Comparison of ENCODE assay signal across 18 mouse cellular contexts in genomic region chr17:86465865-86466264, GRCm38 (mm10). TPM values are rescaled to one million over a fixed set of nuclear protein-coding genes. Genes with fewer than 3 reads are reported as not detected.
DNase-seq lines count a peak whose midpoint lies in the region; ATAC-seq and TF ChIP-seq lines count a peak whose summit lies in the region.
"Had no signal": no experiment of that assay in that cellular context is flagged by ENCODE, and none has a peak within 500 bp of the region (broad histone marks: within the 10 kb centered on the region; RNA-seq: fewer than 3 reads in every experiment).

No protein-coding gene starts in this region.

- WGBS in forebrain, embryonic 11.5 days, result 19% methylated on average over 13 of the region's 13 CpGs

- H3K4me3 ChIP-seq in forebrain, embryonic 11.5 days (ENCODE audit: low read depth, low read length), result no peak overlapping the region
- H3K4me3 ChIP-seq in gastrocnemius, adult 2 months, result no peak overlapping the region
- H3K4me3 ChIP-seq: embryonic facial prominence, embryonic 15.5 days; lung, embryonic 15.5 days had no signal

- no peak overlapping the region for H3K9ac ChIP-seq in forebrain, embryonic 11.5 days (ENCODE audit: low read length)
- H3K9ac ChIP-seq: embryonic facial prominence, embryonic 15.5 days; hindbrain, embryonic 14.5 days; lung, embryonic 15.5 days had no signal

- peaks cover 28% of the 10 kb centered on the region for H3K27me3 ChIP-seq in forebrain, embryonic 11.5 days (ENCODE audit: control insufficient read depth, insufficient read depth, low read length)
- H3K27me3 ChIP-seq: embryonic facial prominence, embryonic 15.5 days; lung, embryonic 15.5 days had no signal

- H3K4me2 ChIP-seq in forebrain, embryonic 11.5 days (ENCODE audit: low read depth, low read length, severe bottlenecking), result peak overlapping the region; percentile 39; the same call in 1 of the 2 replicates
- H3K4me2 ChIP-seq: embryonic facial prominence, embryonic 15.5 days; hindbrain, embryonic 14.5 days; lung, embryonic 15.5 days had no signal

- H3K36me3 ChIP-seq in forebrain, embryonic 11.5 days (ENCODE audit: control insufficient read depth, insufficient read depth, low read length), result no peaks in the 10 kb centered on the region
- H3K36me3 ChIP-seq: embryonic facial prominence, embryonic 15.5 days; G1E; lung, embryonic 15.5 days had no signal

- no peak for TF ChIP-seq CTCF in gastrocnemius, adult 2 months (IDR thresholded peaks at IDR 0.05)

- no peak overlapping the region for H3K27ac ChIP-seq in forebrain, embryonic 11.5 days (ENCODE audit: low read depth, low read length)
- no peak overlapping the region for H3K27ac ChIP-seq in gastrocnemius, adult 2 months
- H3K27ac ChIP-seq: embryonic facial prominence, embryonic 15.5 days; hindbrain, embryonic 14.5 days; lung, embryonic 15.5 days had no signal

- peak; percentile 75 for ATAC-seq in forebrain, embryonic 11.5 days (replicated peaks; ENCODE audit: low FRiP score)

- peak; percentile 40 for DNase-seq in kidney, adult 18-20 months
- DNase-seq in kidney, postnatal 4 days, result no peak
- no peak for DNase-seq in forebrain, embryonic 11.5 days (ENCODE audit: low spot score)
- peak; percentile 38 to 73 for DNase-seq in kidney, adult 8-10 months
- peak; percentile 60 for DNase-seq in retina, embryonic 14.5 days (ENCODE audit: low spot score)
- no peak for DNase-seq in gastrocnemius, adult 2 months
- DNase-seq in lung, postnatal 10 days, result no peak
- no peak for DNase-seq in thymus, postnatal 14 days
- DNase-seq: cerebellum, adult 9-10 months; liver; right cerebral cortex, postnatal 14 days had no signal

- peaks cover 17% of the 10 kb centered on the region for H3K4me1 ChIP-seq in forebrain, embryonic 11.5 days (replicated peaks; ENCODE audit: control insufficient read depth, insufficient read depth, low read length)

- H3K9me3 ChIP-seq in forebrain, embryonic 11.5 days (ENCODE audit: control insufficient read depth, low read length), result no peaks in the 10 kb centered on the region
- H3K9me3 ChIP-seq: embryonic facial prominence, embryonic 15.5 days; lung, embryonic 15.5 days had no signal

- intact Hi-C loops in gastrocnemius, adult 2 months (cut with DNase I), result no loop called here

RNA-seq across cellular contexts. Expression of gene Gm10309, which starts 39.2 kb away (rescaled TPM):
- 0.13 and 0.24 TPM in 2 replicates for polyA plus RNA-seq in forebrain, embryonic 11.5 days (2014; fragmentation: Nextera tagmentation; extraction: Ambion mirVana)
- total RNA-seq in gastrocnemius, adult 2 months (2021), result under 1 TPM; 0.13 to 0.22 TPM
- total RNA-seq: granulocyte monocyte progenitor cell, adult 5-6 weeks; layer of hippocampus, adult 18-20 months; neutrophil, adult 5-6 weeks had no signal
- polyA plus RNA-seq: G1E had no signal

Comparison
In these comparisons a context has a peak if more than half of its experiments do, and no peak if none do; other contexts are left out.
1. DNase-seq: peak in kidney, adult 18-20 months (single experiment), kidney, adult 8-10 months (2 of 2) and retina, embryonic 14.5 days (single experiment); none in kidney, postnatal 4 days (0 of 2), forebrain, embryonic 11.5 days (single experiment), gastrocnemius, adult 2 months (single experiment), lung, postnatal 10 days (single experiment) and thymus, postnatal 14 days (single experiment).